Mouse (Mus musculus) T-helper 17 cell (primary cell): ENCODE measurements around the gene Trim47.

Experiments
- in situ Hi-C, 2 experiments: fragments of 300-600 bp; cut with MboI, MseI; formaldehyde crosslinking; loops; 1 replicate in 1 of 2; 2 replicates in 1 of 2; pipeline ENCODE4 v1.15.1; 2025; ENCODE audit warnings: high pct_unique_total_duplicates in 2 of 2

Gene Trim47

GRCm38 (mm10) chr11:116071510-116071909, 55.5 kb downstream of the Trim47 start:
- in situ Hi-C loops, result no loop called here

DNA sequence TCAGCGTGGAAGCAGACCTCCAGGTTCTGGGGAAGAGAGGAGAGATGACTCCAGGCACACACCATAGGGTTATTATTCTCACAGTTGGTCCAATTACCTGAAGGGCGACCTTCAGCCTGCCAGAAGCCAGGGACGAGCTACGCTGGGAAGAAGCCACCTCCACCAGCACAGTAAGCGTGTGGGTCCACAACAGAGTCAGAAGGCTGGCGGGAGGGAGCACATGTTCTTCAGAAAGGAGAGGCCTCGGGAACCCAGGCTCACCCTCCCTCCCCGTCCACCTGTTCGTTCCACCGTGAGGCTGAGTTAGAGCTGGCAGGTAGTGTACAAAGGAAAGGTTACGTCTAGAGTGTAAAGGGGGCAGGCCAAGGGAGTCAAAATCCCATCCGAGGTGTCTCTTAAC, 61.7 kb downstream of the Trim47 start:
- in situ Hi-C loops, result no loop called here

GRCm38 (mm10) chr11:116064187-116064867, 62.7 kb downstream of the Trim47 start:
- in situ Hi-C loops, result no loop called here

GRCm38 (mm10) chr11:116063562-116063961, 63.4 kb downstream of the Trim47 start:
- in situ Hi-C loops, result no loop called here

GRCm38 (mm10) chr11:116062521-116062920, 64.5 kb downstream of the Trim47 start:
- in situ Hi-C loops, result no loop called here

GRCm38 (mm10) chr11:116061641-116062415, 65.2 kb downstream of the Trim47 start:
- in situ Hi-C loops, result no loop called here

DNA sequence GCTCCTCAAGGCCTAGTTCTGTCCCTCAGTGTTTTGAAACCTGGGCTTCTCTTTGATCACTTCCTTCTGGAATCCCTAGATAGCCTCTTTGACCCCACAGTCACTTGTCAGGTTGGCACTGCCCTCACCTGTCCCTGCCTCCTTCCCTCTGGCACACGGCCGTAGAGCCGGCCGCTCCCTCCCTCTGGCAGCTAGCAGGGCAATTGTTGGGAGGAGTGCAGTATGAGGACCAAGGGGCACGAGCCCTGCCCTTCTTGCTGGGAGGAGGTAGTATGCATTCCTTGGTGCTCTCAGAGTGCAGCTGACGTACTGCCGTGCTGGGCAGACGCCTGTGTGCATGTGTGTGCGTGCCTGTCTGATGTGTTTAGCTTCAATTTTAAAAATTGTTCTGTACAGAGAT, 66.4 kb downstream of the Trim47 start:
- in situ Hi-C loops, result no loop called here

GRCm38 (mm10) chr11:116059691-116060025, 67.4 kb downstream of the Trim47 start:
- in situ Hi-C loops, result no loop called here

- in situ Hi-C loops, result no loop called here
Observed at GRCm38 (mm10) chr11:116058868-116059690, 67.9 kb downstream of the Trim47 start.

DNA sequence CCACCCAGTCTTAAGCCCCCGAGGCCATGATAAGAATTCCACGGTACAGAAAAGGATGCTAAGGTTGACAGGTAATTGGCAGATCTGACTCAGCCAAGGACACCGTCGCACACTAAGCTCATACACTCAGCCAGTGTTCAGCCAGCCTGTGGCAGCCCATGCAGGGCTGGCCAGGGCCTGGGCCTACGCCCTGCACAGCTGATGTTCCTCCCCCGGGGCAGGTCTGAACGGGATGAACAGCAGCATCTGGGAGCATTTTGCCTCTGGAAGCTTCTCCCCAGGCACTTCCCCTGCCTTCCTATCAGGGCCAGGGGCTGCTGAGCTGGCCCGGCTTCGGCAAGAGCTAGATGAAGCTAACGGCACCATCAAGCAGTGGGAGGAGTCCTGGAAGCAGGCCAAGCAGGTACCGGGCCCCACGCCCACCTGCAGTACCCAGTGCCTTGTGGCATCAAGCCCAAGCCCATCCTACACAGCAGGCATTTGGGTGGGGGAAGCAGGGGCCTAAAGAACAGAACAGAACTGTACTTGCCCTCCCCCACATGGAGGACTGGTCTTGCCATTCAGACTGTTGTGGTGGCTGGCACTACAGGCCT, 68.9 kb downstream of the Trim47 start:
- in situ Hi-C loops, result no loop called here

GRCm38 (mm10) chr11:116057237-116057881, 69.7 kb downstream of the Trim47 start:
- in situ Hi-C loops, result no loop called here

DNA sequence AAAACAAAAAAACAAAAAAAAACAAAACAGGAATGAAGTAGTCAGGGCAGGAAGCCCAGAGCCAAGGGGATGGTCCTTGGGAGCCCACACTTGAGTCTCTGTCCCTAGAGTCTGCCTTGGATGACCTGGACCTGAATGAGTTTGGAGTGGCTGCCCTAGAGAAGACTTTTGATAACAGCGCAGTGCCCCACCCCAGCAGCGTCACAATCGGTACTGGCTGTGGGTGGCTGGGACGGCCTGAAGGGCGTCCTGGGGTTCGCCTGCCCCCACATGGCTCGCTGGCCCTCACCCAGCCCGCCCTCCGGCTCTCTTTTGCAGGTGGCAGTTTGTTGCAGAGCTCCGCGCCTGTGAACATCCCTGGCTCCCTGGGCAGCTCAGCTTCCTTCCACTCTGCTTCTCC, 71.1 kb downstream of the Trim47 start:
- in situ Hi-C loops, result no loop called here
